Mouse (Mus musculus): ENCODE measurements around the gene Srpk2. TPM values are rescaled to one million over a fixed set of nuclear protein-coding genes. Genes with fewer than 3 reads are reported as not detected.
A peak's percentile ranks its signal among the peaks of the same experiment; 100 is the strongest.

The Srpk2 gene
- polyA plus RNA-seq, 1 experiment = 166 TPM

DNA sequence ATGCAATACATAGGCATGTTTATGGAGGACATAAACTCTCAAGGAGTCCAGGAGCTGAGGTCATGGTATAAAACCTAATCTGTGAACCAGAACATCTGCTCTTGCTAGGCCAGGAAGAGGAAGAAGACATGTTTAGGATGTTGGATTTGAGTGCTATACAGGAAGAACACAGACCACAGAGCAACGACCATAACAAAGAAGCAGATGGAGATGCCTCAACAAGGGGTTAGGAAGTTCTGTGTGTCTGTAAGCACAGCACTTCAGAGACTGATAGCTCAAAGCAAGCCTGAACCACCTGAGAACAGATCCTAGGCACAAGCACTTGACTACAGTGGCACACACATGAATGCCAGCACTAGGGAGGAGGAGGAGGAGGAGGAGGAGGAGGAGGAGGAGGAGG, 52.9 kb downstream of the Srpk2 start:
- TF ChIP-seq CTCF (IDR thresholded peaks at IDR 0.05; ENCODE audit: insufficient read depth, low read depth, low read length) = no peak
- TF ChIP-seq POLR2A (IDR thresholded peaks at IDR 0.05; ENCODE audit: insufficient read depth, low read depth, low read length) = no peak
- WGBS = 68% methylated on average over 1 of the region's 1 CpGs

DNA sequence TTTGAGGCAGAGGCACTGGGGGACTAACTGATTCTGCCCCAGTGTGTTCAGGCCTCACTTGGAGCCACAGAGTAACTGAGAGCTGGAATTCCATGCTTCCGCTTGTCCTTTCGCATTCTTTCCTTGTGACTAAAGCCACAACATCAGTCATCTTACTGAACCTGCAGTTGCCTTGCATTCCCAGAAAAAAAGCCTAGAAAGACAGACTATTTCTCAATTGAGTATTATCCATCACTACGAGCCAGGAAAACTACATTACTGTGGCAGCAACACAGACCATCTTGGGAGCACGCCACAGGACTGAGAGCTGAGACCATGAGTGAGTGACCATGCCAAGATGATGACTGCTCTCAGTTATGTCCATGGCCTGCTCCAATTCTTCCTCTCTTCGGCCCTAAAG, 57.2 kb downstream of the Srpk2 start:
- Histone ChIP-seq H3K4me3 (ENCODE audit: insufficient read depth, low read depth, low read length) (no peak overlapping the region), H3K4me1 (ENCODE audit: control insufficient read depth, insufficient read depth, low read length) (no peaks in the 10 kb centered on the region), H3K27ac (ENCODE audit: insufficient read depth, low read depth, low read length) (no peak overlapping the region)
- 87% methylated on average over 5 of the region's 5 CpGs for WGBS
- TF ChIP-seq POLR2A (IDR thresholded peaks at IDR 0.05; ENCODE audit: insufficient read depth, low read depth, low read length) = no peak
- no peak for TF ChIP-seq CTCF (IDR thresholded peaks at IDR 0.05; ENCODE audit: insufficient read depth, low read depth, low read length)

More for the DNA sequence above, 52.9 kb downstream of the Srpk2 start:
- H3K27ac ChIP-seq (ENCODE audit: insufficient read depth, low read depth, low read length) = no peak overlapping the region
- no peak overlapping the region for H3K4me3 ChIP-seq (ENCODE audit: insufficient read depth, low read depth, low read length)
- H3K4me1 ChIP-seq (ENCODE audit: control insufficient read depth, insufficient read depth, low read length) = no peaks in the 10 kb centered on the region

DNA sequence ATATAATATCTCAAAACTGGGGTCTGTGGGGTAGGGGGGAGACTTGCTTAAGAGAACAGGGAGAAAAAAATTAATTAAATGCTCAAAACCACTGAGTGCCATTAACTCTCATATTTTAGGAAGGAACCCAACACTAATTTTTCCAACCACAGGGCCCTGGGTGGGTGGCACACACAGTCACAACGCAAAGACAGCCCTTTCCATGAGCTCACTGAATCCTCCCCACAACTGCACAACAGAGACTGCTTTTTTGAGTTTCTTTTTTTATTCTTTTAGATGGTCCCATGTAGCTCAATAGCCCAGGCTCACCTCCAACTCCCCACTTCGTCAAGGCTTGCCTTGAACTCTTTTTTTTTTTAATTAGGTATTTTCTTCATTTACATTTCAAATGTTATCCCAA, 58.2 kb downstream of the Srpk2 start:
- WGBS = 67% methylated on average over 2 of the region's 2 CpGs
- Histone ChIP-seq H3K27ac (ENCODE audit: insufficient read depth, low read depth, low read length) (no peak overlapping the region), H3K4me1 (ENCODE audit: control insufficient read depth, insufficient read depth, low read length) (no peaks in the 10 kb centered on the region), H3K4me3 (ENCODE audit: insufficient read depth, low read depth, low read length) (no peak overlapping the region)
- TF ChIP-seq POLR2A (IDR thresholded peaks at IDR 0.05; ENCODE audit: insufficient read depth, low read depth, low read length) (no peak), CTCF (IDR thresholded peaks at IDR 0.05; ENCODE audit: insufficient read depth, low read depth, low read length) (no peak)

DNA sequence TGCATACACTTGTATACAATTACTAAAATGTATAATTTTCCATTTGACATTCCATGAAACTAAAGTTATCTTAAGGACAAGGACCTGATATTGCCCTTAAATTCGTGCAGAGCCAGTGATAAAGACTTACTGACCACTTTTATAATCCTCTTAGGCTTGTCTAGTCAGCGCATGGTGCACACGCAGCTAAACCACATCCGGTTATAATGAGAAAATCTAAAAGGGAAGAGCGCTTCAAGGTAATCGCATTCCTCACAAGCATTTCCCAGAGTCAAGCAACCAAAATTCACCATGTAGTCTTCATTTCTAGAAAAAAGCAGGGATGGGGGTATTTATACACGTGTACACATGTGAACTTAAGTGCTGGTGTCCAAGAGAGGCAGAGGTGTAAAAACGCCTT, 63.8 kb downstream of the Srpk2 start:
- TF ChIP-seq POLR2A (IDR thresholded peaks at IDR 0.05; ENCODE audit: insufficient read depth, low read depth, low read length) (no peak), CTCF (IDR thresholded peaks at IDR 0.05; ENCODE audit: insufficient read depth, low read depth, low read length) (no peak)
- Histone ChIP-seq H3K4me1 (ENCODE audit: control insufficient read depth, insufficient read depth, low read length) (no peaks in the 10 kb centered on the region), H3K4me3 (ENCODE audit: insufficient read depth, low read depth, low read length) (no peak overlapping the region), H3K27ac (ENCODE audit: insufficient read depth, low read depth, low read length) (no peak overlapping the region)
- 92% methylated on average over 8 of the region's 8 CpGs for WGBS

DNA sequence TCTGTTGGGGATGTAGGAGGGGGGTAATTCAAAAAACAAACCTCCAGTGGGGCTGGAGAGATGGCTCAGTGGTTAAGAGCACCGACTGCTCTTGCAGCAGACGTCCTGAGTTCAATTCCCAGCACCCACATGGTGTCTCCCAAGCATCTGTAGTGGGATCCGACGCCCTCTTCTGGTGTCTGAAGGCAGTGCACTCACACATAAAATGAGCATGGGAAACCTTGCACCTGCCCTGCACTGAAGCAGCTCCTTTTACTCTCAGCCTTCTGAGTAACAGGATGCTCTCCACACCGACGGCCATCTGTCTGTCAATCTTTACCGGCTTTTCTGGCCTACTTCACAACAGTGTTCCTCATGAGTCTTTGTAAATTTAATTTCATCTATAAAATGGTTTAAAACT, 65.8 kb downstream of the Srpk2 start:
- TF ChIP-seq POLR2A (IDR thresholded peaks at IDR 0.05; ENCODE audit: insufficient read depth, low read depth, low read length) (no peak), CTCF (IDR thresholded peaks at IDR 0.05; ENCODE audit: insufficient read depth, low read depth, low read length) (no peak)
- WGBS = 94% methylated on average over 7 of the region's 7 CpGs
- H3K4me3 ChIP-seq (ENCODE audit: insufficient read depth, low read depth, low read length) = no peak overlapping the region
- H3K27ac ChIP-seq (ENCODE audit: insufficient read depth, low read depth, low read length) = no peak overlapping the region
- peaks cover 2% of the 10 kb centered on the region; the same call in 1 of the 2 replicates for H3K4me1 ChIP-seq (ENCODE audit: control insufficient read depth, insufficient read depth, low read length)

DNA sequence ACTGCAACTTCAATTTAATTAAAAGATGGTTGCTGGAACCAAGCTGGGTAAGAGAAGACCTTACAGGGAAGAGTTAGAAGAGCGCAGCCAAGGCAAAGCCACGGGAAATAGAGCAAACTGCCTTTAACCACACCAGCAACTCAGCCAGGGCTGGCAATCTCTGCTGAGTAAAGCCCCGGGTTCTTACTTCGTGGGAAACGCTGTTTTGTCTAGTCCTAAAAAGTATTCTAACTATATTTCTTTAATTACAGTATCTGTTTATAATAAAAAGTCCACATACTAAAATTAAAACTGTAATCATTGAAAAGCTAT, 67.4 kb downstream of the Srpk2 start:
- WGBS = 0% methylated on average over 5 of the region's 5 CpGs
- H3K4me3 ChIP-seq (ENCODE audit: insufficient read depth, low read depth, low read length) = peak overlapping the region; percentile 48
- no peak for TF ChIP-seq CTCF (IDR thresholded peaks at IDR 0.05; ENCODE audit: insufficient read depth, low read depth, low read length)
- no peak for TF ChIP-seq POLR2A (IDR thresholded peaks at IDR 0.05; ENCODE audit: insufficient read depth, low read depth, low read length)

DNA sequence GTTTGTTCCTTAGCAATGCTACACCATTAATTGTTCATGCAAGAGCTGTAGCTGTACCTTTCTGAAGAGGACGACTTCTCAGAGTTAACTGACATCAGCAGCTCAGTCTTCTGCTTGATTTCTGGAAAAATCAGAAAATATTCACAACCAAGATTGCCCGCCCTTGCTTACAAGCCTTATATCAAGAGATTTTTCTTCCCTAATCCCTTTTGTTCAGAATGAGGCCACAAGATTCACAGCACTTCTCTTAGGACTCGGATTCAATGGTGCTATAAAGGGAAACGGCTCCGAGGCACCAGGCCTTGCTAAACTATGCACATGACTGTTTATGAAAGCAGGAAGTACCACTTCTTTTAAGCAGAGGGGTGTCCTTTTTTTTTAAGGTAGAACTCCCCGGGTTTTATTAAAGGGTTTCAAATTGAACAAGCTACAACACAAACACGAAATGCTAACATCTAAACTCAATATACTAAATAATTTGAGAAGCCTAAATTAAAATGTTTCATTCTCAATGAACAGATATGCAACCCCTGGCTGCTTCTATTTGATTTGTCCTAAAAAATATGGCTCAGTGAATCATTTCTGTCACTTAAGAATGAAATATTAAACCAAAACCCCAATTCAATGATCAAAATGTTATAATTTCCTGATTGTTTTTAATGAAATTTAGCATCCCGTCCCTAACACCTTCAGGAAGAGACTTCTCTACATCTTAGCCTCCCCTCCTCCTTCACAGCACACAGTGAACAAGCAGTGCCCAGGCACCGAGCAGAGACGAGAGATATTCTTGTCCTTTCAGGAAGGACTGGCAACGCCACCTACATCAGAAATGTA, 67.9 kb downstream of the Srpk2 start:
- TF ChIP-seq POLR2A (IDR thresholded peaks at IDR 0.05; ENCODE audit: insufficient read depth, low read depth, low read length) (no peak), CTCF (IDR thresholded peaks at IDR 0.05; ENCODE audit: insufficient read depth, low read depth, low read length) (no peak)
- Histone ChIP-seq H3K4me1 (ENCODE audit: control insufficient read depth, insufficient read depth, low read length) (peaks cover 2% of the 10 kb centered on the region; the same call in 1 of the 2 replicates), H3K27ac (ENCODE audit: insufficient read depth, low read depth, low read length) (peak overlapping the region; percentile 91), H3K4me3 (ENCODE audit: insufficient read depth, low read depth, low read length) (peak overlapping the region; percentile 48)
- WGBS = under 1% methylated on average over 11 of the region's 11 CpGs

More for the DNA sequence above, 67.4 kb downstream of the Srpk2 start:
- Histone ChIP-seq H3K4me1 (ENCODE audit: control insufficient read depth, insufficient read depth, low read length) (peaks cover 2% of the 10 kb centered on the region; the same call in 1 of the 2 replicates), H3K27ac (ENCODE audit: insufficient read depth, low read depth, low read length) (peak overlapping the region; percentile 91)

DNA sequence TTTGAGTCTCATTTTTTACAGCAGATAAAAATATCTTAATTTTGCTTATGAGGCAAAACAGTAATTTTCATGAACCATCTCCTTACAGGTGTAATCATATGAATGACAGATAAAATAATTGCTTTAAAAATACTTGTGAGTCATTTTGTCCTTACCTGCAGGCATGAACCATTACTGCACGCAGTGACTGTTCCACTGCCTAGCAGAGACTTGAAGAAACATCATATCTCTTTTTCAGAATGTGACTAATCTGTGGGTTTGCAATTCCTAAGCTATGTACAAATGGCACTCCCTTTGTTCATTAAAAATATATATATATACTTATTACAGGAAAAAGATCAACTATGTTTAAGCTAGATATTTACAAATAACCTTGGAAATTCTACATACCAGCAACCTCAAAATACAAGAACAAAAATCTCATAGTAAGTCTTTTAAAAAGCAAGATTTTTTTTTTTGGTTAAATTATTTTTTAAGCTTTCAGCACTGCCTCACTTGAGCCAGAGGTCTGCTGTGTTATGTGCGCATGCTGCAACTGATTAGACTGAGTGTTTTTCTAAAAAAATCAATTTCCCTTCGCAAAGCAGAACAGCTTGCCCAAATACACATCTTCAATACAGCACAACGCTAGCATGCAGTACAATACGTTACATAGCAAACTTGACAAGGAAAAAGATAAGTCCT, 68.7 kb downstream of the Srpk2 start:
- peak overlapping the region; percentile 91 for H3K27ac ChIP-seq (ENCODE audit: insufficient read depth, low read depth, low read length)
- TF ChIP-seq POLR2A (IDR thresholded peaks at IDR 0.05; ENCODE audit: insufficient read depth, low read depth, low read length) (no peak), CTCF (IDR thresholded peaks at IDR 0.05; ENCODE audit: insufficient read depth, low read depth, low read length) (no peak)
- peaks cover 2% of the 10 kb centered on the region; the same call in 1 of the 2 replicates for H3K4me1 ChIP-seq (ENCODE audit: control insufficient read depth, insufficient read depth, low read length)
- H3K4me3 ChIP-seq (ENCODE audit: insufficient read depth, low read depth, low read length) = no peak overlapping the region
- WGBS = 2% methylated on average over 5 of the region's 5 CpGs

DNA sequence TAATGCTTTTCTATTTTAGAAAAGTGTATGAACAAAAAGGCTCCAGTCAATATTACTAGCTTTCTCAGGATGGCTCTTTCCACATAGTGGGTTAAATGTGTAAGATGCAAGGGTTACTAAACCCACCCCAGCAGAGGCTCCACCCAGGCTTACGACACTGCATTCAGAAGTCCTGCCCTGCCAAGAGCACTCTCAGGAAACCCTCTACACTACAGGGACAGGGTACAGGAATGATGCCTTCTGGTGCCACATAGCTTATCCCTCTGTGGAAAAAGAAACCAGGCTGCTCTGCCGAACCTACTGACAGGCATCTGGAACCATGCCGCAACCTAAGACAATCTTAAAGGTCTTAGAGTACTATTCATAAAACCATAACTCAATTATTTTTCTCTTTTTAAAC, 71.6 kb downstream of the Srpk2 start:
- H3K4me3 ChIP-seq (ENCODE audit: insufficient read depth, low read depth, low read length) = no peak overlapping the region
- WGBS = 82% methylated on average over 3 of the region's 3 CpGs
- TF ChIP-seq CTCF (IDR thresholded peaks at IDR 0.05; ENCODE audit: insufficient read depth, low read depth, low read length) = no peak
- TF ChIP-seq POLR2A (IDR thresholded peaks at IDR 0.05; ENCODE audit: insufficient read depth, low read depth, low read length) = no peak
- no peak overlapping the region for H3K27ac ChIP-seq (ENCODE audit: insufficient read depth, low read depth, low read length)
- H3K4me1 ChIP-seq (ENCODE audit: control insufficient read depth, insufficient read depth, low read length) = peaks cover 2% of the 10 kb centered on the region; the same call in 1 of the 2 replicates

Measured in olfactory bulb, adult 2 months (tissue).